Mouse (Mus musculus) kidney, embryonic 16.5 days (tissue): Measurements from ENCODE around the gene Evpl. TPM values are rescaled to one million over a fixed set of nuclear protein-coding genes. Genes with fewer than 3 reads are reported as not detected.

Experiments
- ATAC-seq: fragments of 200-750 bp; cut with Nextera tagmentation; 2 replicates; pipeline ENCODE4 v1.8.0; 2017; ENCODE audit warnings: moderate TSS enrichment; ENCODE audit not compliant: low FRiP score, low TSS enrichment
- H3K27ac ChIP-seq: fragments of 300-500 bp; sonication (generic); 2 replicates; pipeline ENCODE4 v1.5.1; 2014; ENCODE audit warnings: low read length
- H3K27me3 ChIP-seq: fragments of 300-500 bp; sonication (generic); 2 replicates; pipeline ENCODE4 v1.6.1; 2014; ENCODE audit warnings: low read length, control low read depth, mixed read lengths; ENCODE audit not compliant: insufficient read depth
- H3K36me3 ChIP-seq: fragments of 300-500 bp; sonication (generic); 2 replicates; pipeline ENCODE4 v1.6.1; 2014; ENCODE audit warnings: low read length, control low read depth, mixed read lengths; ENCODE audit not compliant: insufficient read depth
- H3K4me1 ChIP-seq: fragments of 300-500 bp; sonication (generic); 2 replicates; pipeline ENCODE4 v1.6.1; 2014; ENCODE audit warnings: low read length, control low read depth, mixed read lengths; ENCODE audit not compliant: insufficient read depth
- H3K4me2 ChIP-seq: fragments of 300-500 bp; sonication (generic); replicated peaks from 2 replicates; pipeline ENCODE4 v1.6.1; 2014; ENCODE audit warnings: low read depth, low read length
- H3K4me3 ChIP-seq: fragments of 300-500 bp; sonication (generic); 2 replicates; pipeline ENCODE4 v1.5.1; 2014; ENCODE audit warnings: mild to moderate bottlenecking, low read length
- H3K9ac ChIP-seq: fragments of 300-500 bp; sonication (generic); replicated peaks from 2 replicates; pipeline ENCODE4 v1.6.1; 2014; ENCODE audit warnings: low read length
- H3K9me3 ChIP-seq: fragments of 300-500 bp; sonication (generic); 2 replicates; pipeline ENCODE4 v1.6.1; 2016; ENCODE audit warnings: low read length, control low read depth
- WGBS: fragments of 180-500 bp; shearing (Covaris S2); extraction: QIAGEN DNeasy Blood & Tissue Kit; methylation state at CpG from one replicate; pipeline ENCODE4 v1.1.7; 2014; 5-methylcytosine and 5-hydroxymethylcytosine counted together
- polyA plus RNA-seq: library from polyadenylated mRNA; unstranded; fragments of >200 nt; fragmentation: Nextera tagmentation; extraction: Ambion mirVana; gene quantifications from 2 replicates; pipeline ENCODE4 v1.2.1, GENCODE M21; 2015

Evpl gene
- polyA plus RNA-seq, 1 experiment from 2014 or later = 4.1 TPM

GRCm38 (mm10) chr11:116194619-116195018 is 43.3 kb downstream of the Evpl start:
- WGBS = 95% methylated on average over 8 of the region's 8 CpGs
- no peaks in the 10 kb centered on the region for H3K9me3 ChIP-seq
- no peak overlapping the region for H3K27ac ChIP-seq
- H3K4me3 ChIP-seq = no peak overlapping the region
- H3K9ac ChIP-seq = 0 out of 2 replicates have a peak overlapping the region, but pooled peaks have one; percentile 9
- H3K4me2 ChIP-seq = no peak overlapping the region
- no peaks in the 10 kb centered on the region for H3K27me3 ChIP-seq
- peaks cover 20% of the 10 kb centered on the region for H3K4me1 ChIP-seq
- H3K36me3 ChIP-seq = peaks cover 12% of the 10 kb centered on the region
- no peak for ATAC-seq

- ATAC-seq = no peak
- H3K27me3 ChIP-seq = no peaks in the 10 kb centered on the region
- 0 out of 2 replicates have a peak, but pooled peaks cover 3% of the 10 kb centered on the region for H3K4me1 ChIP-seq
- H3K4me2 ChIP-seq = no peak overlapping the region
- no peak overlapping the region for H3K4me3 ChIP-seq
- peaks cover 31% of the 10 kb centered on the region for H3K36me3 ChIP-seq
- H3K9me3 ChIP-seq = no peaks in the 10 kb centered on the region
- H3K9ac ChIP-seq = peak overlapping the region; percentile 41; the same call in 1 of the 2 replicates
- WGBS = 72% methylated on average over 11 of the region's 11 CpGs
- H3K27ac ChIP-seq = 0 out of 2 replicates have a peak overlapping the region, but pooled peaks have one; percentile 38
Observed at GRCm38 (mm10) chr11:116187226-116187930, 50.5 kb downstream of the Evpl start.

- Histone ChIP-seq H3K27me3 (no peaks in the 10 kb centered on the region), H3K27ac (no peak overlapping the region), H3K9me3 (no peaks in the 10 kb centered on the region), H3K4me3 (no peak overlapping the region), H3K4me1 (0 out of 2 replicates have a peak, but pooled peaks cover 3% of the 10 kb centered on the region), H3K36me3 (peaks cover 36% of the 10 kb centered on the region), H3K9ac (no peak overlapping the region), H3K4me2 (no peak overlapping the region)
- ATAC-seq = no peak
- 89% methylated on average over 11 of the region's 11 CpGs for WGBS
Observed at GRCm38 (mm10) chr11:116186360-116186759, 51.5 kb downstream of the Evpl start.

- Histone ChIP-seq H3K36me3 (peaks cover 33% of the 10 kb centered on the region), H3K4me1 (0 out of 2 replicates have a peak, but pooled peaks cover 3% of the 10 kb centered on the region), H3K27ac (no peak overlapping the region), H3K9me3 (no peaks in the 10 kb centered on the region), H3K4me3 (no peak overlapping the region), H3K4me2 (no peak overlapping the region), H3K9ac (no peak overlapping the region), H3K27me3 (no peaks in the 10 kb centered on the region)
- no peak for ATAC-seq
- WGBS = 86% methylated on average over 3 of the region's 3 CpGs
Observed at GRCm38 (mm10) chr11:116185836-116186235, 52.0 kb downstream of the Evpl start.

GRCm38 (mm10) chr11:116178411-116179121 is 59.3 kb downstream of the Evpl start:
- no peaks in the 10 kb centered on the region for H3K27me3 ChIP-seq
- H3K36me3 ChIP-seq = peaks cover 60% of the 10 kb centered on the region
- H3K4me1 ChIP-seq = peaks cover 5% of the 10 kb centered on the region; the same call in 1 of the 2 replicates
- H3K4me3 ChIP-seq = no peak overlapping the region
- H3K9me3 ChIP-seq = no peaks in the 10 kb centered on the region
- 90% methylated on average over 20 of the region's 20 CpGs for WGBS
- no peak overlapping the region for H3K27ac ChIP-seq
- no peak overlapping the region for H3K9ac ChIP-seq
- ATAC-seq = no peak
- H3K4me2 ChIP-seq = no peak overlapping the region

- 74% methylated on average over 7 of the region's 7 CpGs for WGBS
Observed at GRCm38 (mm10) chr11:116176010-116176409, 61.9 kb downstream of the Evpl start.

GRCm38 (mm10) chr11:116174775-116175448 is 63.0 kb downstream of the Evpl start:
- H3K27ac ChIP-seq = peak overlapping the region; percentile 87
- peaks cover 53% of the 10 kb centered on the region for H3K36me3 ChIP-seq
- peaks cover 8% of the 10 kb centered on the region; the same call in 1 of the 2 replicates for H3K4me1 ChIP-seq
- H3K4me3 ChIP-seq = no peak overlapping the region
- ATAC-seq = peak; percentile 88
- no peaks in the 10 kb centered on the region for H3K9me3 ChIP-seq
- no peak overlapping the region for H3K4me2 ChIP-seq
- 66% methylated on average over 22 of the region's 22 CpGs for WGBS
- H3K9ac ChIP-seq = no peak overlapping the region
- no peaks in the 10 kb centered on the region for H3K27me3 ChIP-seq

More at GRCm38 (mm10) chr11:116176010-116176409, 61.9 kb downstream of the Evpl start:
- Histone ChIP-seq H3K4me2 (no peak overlapping the region), H3K27ac (peak overlapping the region; percentile 87), H3K4me3 (no peak overlapping the region), H3K36me3 (peaks cover 60% of the 10 kb centered on the region), H3K9ac (no peak overlapping the region), H3K27me3 (no peaks in the 10 kb centered on the region), H3K9me3 (no peaks in the 10 kb centered on the region), H3K4me1 (peaks cover 5% of the 10 kb centered on the region; the same call in 1 of the 2 replicates)
- no peak for ATAC-seq

- peaks cover 14% of the 10 kb centered on the region for H3K4me1 ChIP-seq
- no peaks in the 10 kb centered on the region for H3K9me3 ChIP-seq
- ATAC-seq = no peak
- H3K4me2 ChIP-seq = no peak overlapping the region
- 72% methylated on average over 2 of the region's 2 CpGs for WGBS
- H3K27ac ChIP-seq = peak overlapping the region; percentile 36; the same call in 1 of the 2 replicates
- H3K36me3 ChIP-seq = peaks cover 29% of the 10 kb centered on the region
- H3K4me3 ChIP-seq = no peak overlapping the region
- no peak overlapping the region for H3K9ac ChIP-seq
- no peaks in the 10 kb centered on the region for H3K27me3 ChIP-seq
Observed at GRCm38 (mm10) chr11:116171959-116172358, 65.9 kb downstream of the Evpl start.
